Mouse (Mus musculus) cerebellum, adult 9-10 months (tissue): ENCODE data around the gene Olfr782.
"Not testable (repeated sequence)": the region's sequence is repeated elsewhere in the genome, so short reads cannot be mapped to it uniquely, and the experiment has no call there.

ENCODE experiments used
- DNase-seq: peaks from one replicate; pipeline ENCODE4 v3.0.0; 2022

The Olfr782 gene

DNA sequence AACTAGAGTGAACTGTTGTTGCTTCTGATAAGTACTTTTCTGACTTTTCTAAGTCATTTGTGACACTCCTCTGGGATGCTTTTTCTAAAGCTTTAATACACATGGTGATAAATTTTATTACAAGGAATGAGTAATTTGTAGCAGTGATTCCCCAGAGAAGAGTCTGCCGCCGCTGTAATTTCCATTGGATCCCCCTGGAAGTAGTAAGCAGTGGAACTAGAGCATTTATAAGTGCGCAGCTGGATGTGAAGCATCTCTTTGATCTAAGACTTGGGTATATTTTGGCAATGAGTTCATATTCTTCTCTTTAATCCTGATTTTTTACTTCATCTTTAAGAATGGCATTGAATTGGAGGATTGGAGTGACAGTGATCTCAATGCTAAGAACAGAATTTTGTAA lies at the start of gene Olfr782:
Gene Olfr782, plus strand, starts transcription at position 301 of the 400 bp plus-strand sequence.
- no peak for DNase-seq

DNA sequence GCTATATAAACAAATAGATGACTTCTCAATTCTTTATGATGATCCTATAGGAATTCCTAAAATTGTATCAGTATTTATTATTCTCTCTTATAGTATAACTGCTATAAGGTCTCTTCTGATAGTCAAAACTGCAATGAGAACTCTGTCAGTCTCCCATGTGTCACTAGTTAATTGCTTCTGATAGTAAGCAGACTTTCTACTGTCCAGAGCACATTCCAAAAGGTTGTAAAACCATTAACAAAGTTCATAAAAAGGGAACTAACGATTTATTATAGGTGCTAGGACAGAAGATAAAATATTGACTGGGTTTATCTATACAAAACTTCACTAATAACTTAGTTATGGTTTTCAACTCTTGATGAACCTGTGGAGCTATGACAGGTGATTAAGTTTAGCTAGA lies 35.7 kb upstream of the Olfr782 start:
- not testable (repeated sequence) for DNase-seq

DNA sequence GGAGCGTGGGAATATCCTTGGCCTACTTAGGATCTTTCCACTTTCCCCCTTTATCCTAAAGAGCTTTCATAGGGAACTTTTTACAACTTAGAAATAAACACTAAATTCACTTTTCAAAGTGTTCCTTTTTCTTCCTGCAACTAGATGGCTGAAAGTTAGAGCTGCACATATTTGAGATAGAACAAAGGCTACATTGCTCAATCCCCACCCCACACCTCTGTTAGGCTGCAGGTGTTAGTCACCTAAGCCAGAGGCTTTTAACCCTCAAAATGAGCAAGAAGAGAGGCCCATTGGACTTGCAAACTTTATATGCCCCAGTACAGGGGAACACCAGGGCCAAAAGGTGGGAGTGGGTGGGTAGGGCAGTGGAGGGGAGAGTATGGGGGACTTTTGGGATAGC lies 35.1 kb upstream of the Olfr782 start:
- DNase-seq, result not testable (repeated sequence)

DNA sequence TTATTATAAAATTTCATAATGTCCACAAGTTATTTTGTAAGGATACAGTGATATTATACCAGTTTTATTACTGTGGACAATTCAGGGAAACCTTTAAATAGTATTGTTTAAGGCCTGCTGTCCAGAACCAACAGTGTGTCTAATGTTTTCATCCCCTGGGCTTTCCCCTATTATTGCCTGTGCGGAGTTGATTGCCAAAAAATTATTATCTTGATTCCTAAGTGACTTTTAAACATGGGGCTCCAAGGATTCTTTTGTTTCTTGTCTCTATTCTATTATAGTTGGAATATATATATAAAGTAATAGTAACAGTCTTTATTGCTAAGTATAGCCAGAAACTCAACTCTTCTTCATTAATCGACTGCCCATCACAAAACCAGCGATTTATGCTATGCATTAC lies 30.8 kb upstream of the Olfr782 start, which contains the start of gene Olfr780:
Gene Olfr780, plus strand, starts transcription at position 301 of the 400 bp plus-strand sequence.
- DNase-seq, result no peak

DNA sequence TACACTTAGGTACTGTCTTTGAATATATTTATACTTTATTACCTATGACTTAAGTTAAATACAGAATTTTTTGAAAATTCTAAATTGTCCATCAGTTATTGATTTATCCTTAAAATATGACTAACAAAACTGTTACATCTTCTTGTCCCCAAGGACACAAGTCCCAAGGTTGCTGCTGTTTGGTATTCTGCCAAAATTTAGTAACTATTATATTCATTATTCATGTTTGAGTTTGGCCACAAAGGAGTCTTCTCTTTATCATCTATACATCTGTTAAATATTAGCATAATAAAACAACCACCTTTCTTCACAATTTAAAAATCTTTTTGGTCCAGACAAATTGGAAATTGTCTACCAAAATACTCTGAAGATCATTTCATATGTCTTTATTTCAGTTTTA lies 20.1 kb upstream of the Olfr782 start, which contains the start of gene Olfr781:
Gene Olfr781, plus strand, starts transcription at position 301 of the 400 bp plus-strand sequence.
- DNase-seq, result no peak

DNA sequence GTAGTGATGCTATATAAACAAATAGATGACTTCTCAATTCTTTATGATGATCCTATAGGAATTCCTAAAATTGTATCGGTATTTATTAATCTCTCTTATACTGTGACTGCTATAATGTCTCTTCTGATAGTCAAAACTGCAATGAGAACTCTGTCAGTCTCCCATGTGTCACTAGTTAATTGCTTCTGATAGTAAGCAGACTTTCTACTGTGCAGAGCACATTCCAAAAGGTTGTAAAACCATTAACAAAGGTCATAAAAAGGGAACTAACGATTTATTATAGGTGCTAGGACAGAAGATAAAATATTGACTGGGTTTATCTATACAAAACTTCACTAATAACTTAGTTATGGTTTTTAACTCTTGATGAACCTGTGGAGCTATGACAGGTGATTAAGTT lies 3.8 kb downstream of the Olfr782 start:
- DNase-seq, result not testable (repeated sequence)

DNA sequence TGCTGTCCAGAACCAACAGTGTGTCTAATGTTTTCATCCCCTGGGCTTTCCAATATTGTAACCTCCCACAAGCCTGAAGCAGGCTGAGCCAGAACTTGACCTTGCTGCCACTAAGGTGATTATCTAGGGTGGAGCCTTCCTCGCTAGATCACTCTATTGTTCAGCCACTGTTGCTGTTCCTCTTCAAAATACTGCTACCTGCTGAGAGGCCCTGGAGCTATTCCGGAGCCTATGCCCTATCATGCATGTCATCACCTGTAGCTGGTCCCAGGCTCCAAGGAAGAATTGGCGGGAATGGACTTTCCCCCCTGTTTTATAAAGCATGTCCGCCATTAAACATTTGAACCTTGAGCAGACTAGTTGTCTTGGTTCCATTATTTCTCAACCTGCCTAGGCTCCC lies 7.8 kb downstream of the Olfr782 start:
- DNase-seq, result not testable (repeated sequence)

DNA sequence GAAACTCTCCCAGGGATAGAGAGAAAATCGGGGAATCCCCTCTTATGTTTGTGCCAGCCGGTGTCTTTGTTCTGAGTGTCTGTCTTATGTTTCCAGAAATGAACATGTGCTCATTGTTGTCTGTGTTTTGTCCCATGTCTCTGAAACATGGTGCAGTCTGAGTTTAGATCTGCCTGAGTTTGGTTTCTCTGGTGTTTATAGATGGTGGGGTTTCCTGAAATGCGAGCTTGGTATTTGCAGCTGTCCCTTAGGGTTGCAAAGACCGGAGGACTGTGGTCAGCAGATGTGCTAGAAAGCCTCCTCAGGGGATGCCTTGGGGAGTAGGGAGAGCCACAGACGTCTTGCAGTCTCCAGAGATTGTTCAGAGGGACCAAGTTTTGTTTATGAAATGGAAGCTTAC lies 8.7 kb downstream of the Olfr782 start:
- no peak for DNase-seq

DNA sequence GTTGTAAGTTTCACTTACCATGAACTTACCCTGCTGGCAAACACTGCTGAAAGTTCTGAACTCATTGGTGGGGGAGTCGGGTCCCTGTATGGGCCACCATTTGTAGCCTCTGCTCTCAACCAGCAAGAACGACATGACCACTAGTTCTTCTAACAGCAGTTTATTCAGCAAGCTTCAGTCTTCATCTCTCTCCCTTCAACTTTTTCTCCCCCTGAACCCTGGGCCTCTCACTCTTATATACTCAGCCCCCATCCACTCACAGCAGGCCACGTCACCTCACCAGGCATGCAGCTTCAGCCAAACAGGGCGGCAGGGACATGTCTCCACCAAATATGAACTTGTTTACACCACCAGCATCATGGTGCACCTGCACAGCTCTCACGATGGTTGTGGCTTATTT lies 25.4 kb downstream of the Olfr782 start:
- DNase-seq, result not testable (repeated sequence)

DNA sequence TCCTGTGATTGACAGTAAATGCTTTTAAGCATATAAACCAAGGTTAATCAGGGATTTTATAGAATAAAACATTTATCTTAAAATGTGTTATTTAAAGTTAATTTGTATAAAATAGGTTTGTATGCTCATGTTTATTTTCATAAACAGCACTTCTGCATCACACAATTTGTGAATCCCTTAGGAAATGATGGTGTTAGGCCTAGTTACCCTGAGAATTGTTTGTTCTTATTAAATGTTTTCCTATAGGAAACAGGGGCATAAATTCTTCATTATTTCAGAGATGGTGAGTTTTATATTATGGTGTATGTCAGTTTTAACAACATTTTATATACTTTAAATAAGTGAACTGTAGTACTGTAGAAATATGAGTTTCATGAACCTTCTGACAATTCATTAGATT lies 35.1 kb downstream of the Olfr782 start, which contains the start of gene Olfr784:
Gene Olfr784, plus strand, starts transcription at position 301 of the 400 bp plus-strand sequence.
- DNase-seq, result no peak

DNA sequence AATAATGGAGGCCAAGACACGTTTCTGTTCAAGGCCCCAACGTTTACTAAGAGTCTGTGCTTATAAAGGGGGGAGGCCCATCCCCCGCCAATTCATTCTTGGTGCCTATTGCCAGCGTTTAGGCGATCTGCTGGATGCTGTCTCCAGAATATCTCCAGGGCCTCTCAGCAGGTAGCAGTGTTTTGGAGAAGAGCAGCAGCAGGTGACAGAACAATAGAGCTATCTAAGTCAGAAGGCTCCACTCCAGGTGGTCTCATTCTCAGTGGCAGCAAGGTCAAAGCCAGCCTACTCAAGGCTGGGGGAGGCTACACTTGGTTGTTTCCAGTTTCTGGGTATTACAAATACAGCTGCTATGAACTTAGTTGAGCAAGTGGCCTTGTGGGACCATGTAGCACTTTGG lies 52.2 kb downstream of the Olfr782 start:
- no peak for DNase-seq
